Mouse (Mus musculus): ENCODE measurements around the gene Klra1. TPM values are rescaled to one million over a fixed set of nuclear protein-coding genes. Genes with fewer than 3 reads are reported as not detected.
"Not testable (repeated sequence)": the region's sequence is repeated elsewhere in the genome, so short reads cannot be mapped to it uniquely, and the experiment has no call there.

Gene Klra1
- not detected in 2 replicates for polyA plus RNA-seq (2014; fragmentation: Nextera tagmentation; extraction: Ambion mirVana)

DNA sequence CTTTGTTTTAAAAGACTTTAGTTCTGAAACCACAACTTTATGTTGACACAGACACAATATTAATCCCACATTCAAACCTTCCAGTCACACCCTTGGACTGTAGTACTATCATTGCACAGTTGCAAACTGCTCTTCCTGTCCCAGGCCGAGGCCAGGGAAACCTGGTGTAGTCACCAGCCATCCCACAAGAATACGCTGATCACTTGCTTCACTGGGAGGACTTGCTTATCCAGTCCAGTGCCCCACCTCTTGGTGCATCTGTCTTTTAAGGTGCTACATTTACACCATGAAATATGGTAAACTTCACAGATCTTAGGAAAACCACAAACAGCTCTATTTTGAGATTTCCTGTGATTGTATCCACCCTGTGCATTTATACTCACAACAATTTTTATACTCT lies at the start of gene Klra1:
Gene Klra1, minus strand, starts transcription at position 125 of the 400 bp plus-strand sequence.
- no peaks in the 10 kb centered on the region for H3K9me3 ChIP-seq (ENCODE audit: control insufficient read depth, low read length)
- H3K9ac ChIP-seq (ENCODE audit: low read depth, low read length): no peak within 1 kb of the TSS
- H3K36me3 ChIP-seq (ENCODE audit: control insufficient read depth, insufficient read depth, low read length): no peaks in the 10 kb centered on the region
- ATAC-seq (ENCODE audit: low FRiP score, low TSS enrichment): no peak
- H3K4me3 ChIP-seq (ENCODE audit: low read length): no peak within 1 kb of the TSS
- no peaks in the 10 kb centered on the region for H3K27me3 ChIP-seq (ENCODE audit: control insufficient read depth, insufficient read depth, low read length)
- no peaks in the 10 kb centered on the region for H3K4me1 ChIP-seq (ENCODE audit: control insufficient read depth, insufficient read depth, low read length)
- H3K27ac ChIP-seq (ENCODE audit: low read depth, low read length): no peak within 1 kb of the TSS
- no peak within 1 kb of the TSS for H3K4me2 ChIP-seq (replicated peaks; ENCODE audit: low read depth, low read length)
- 82% methylated on average over 2 of the region's 2 CpGs for whole genome bisulfite sequencing

DNA sequence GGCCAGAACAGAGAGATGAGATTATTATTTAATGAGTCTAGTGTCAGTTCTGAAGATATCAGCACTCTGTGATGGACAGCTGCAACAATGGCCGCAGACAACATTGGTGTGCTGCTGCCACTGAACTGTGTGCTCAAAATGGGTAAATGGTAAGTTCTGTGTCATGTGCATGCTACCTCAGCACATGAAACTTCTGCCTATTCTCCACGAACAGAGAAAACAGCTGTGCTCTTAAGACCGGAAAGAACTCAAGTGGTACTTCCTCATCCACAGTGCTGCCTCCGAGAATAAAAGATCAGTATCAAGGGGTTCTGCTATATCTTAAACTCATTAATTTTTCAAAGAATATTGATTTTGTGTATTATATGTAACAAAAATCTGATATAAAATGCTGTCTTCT lies 42.8 kb upstream of the Klra1 start:
- no peak overlapping the region for H3K4me3 ChIP-seq (ENCODE audit: low read length)
- no peak overlapping the region for H3K4me2 ChIP-seq (replicated peaks; ENCODE audit: low read depth, low read length)
- no peaks in the 10 kb centered on the region for H3K27me3 ChIP-seq (ENCODE audit: control insufficient read depth, insufficient read depth, low read length)
- no peaks in the 10 kb centered on the region for H3K36me3 ChIP-seq (ENCODE audit: control insufficient read depth, insufficient read depth, low read length)
- H3K27ac ChIP-seq (ENCODE audit: low read depth, low read length): no peak overlapping the region
- no peaks in the 10 kb centered on the region; the same call in 1 of the 2 replicates for H3K9me3 ChIP-seq (ENCODE audit: control insufficient read depth, low read length)
- no peak for ATAC-seq (ENCODE audit: low FRiP score, low TSS enrichment)
- WGBS: 91% methylated on average over 4 of the region's 4 CpGs
- H3K9ac ChIP-seq (ENCODE audit: low read depth, low read length): no peak overlapping the region
- H3K4me1 ChIP-seq (ENCODE audit: control insufficient read depth, insufficient read depth, low read length): no peaks in the 10 kb centered on the region

DNA sequence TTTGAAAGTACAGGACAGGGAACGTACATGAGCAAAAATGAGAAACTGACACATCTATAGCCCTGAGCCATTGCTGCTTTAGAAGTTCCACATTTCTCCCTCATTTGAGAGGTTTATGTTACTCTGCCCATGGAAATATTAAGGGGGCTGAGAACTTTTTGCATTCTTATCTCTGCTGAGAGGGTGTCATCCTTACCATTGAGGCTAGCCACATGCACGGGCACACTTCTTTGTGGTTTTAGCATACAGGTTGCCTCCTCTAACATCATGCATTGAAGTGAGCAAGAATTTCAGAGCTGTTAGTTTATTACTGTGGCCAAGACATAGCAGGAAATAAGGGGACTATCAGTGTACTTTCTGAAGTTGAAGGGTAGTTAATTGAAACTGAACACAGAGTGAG lies 32.5 kb upstream of the Klra1 start:
- ATAC-seq (ENCODE audit: low FRiP score, low TSS enrichment): no peak
- Histone ChIP-seq H3K4me1 (ENCODE audit: control insufficient read depth, insufficient read depth, low read length) (no peaks in the 10 kb centered on the region), H3K4me2 (replicated peaks; ENCODE audit: low read depth, low read length) (no peak overlapping the region), H3K9me3 (ENCODE audit: control insufficient read depth, low read length) (no peaks in the 10 kb centered on the region; the same call in 1 of the 2 replicates), H3K36me3 (ENCODE audit: control insufficient read depth, insufficient read depth, low read length) (no peaks in the 10 kb centered on the region), H3K27me3 (ENCODE audit: control insufficient read depth, insufficient read depth, low read length) (no peaks in the 10 kb centered on the region), H3K4me3 (ENCODE audit: low read length) (no peak overlapping the region), H3K27ac (ENCODE audit: low read depth, low read length) (no peak overlapping the region), H3K9ac (ENCODE audit: low read depth, low read length) (no peak overlapping the region)
- 86% methylated on average over 2 of the region's 2 CpGs for WGBS

DNA sequence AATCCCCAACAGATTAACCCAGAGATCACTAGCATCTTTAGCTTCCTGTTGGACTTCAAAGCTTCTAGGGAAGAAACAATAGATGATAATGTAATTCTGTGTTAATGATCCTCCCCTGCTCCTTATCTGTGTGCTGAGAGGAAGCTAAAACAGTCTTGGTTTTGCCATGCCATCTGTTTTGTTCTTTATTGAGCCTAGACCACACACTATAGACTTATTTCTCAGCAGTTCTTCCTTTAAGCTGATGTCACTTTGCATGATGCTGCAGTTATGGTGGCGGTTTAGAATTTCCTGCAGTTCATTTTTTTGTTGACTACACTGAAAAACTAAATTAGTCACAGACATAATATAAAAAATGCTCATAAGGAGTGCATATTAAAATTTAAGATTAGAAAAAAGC lies 18.2 kb upstream of the Klra1 start:
- no peaks in the 10 kb centered on the region for H3K27me3 ChIP-seq (ENCODE audit: control insufficient read depth, insufficient read depth, low read length)
- no peak overlapping the region for H3K9ac ChIP-seq (ENCODE audit: low read depth, low read length)
- no peaks in the 10 kb centered on the region for H3K4me1 ChIP-seq (ENCODE audit: control insufficient read depth, insufficient read depth, low read length)
- ATAC-seq (ENCODE audit: low FRiP score, low TSS enrichment): no peak
- H3K4me2 ChIP-seq (replicated peaks; ENCODE audit: low read depth, low read length): no peak overlapping the region
- no peaks in the 10 kb centered on the region for H3K36me3 ChIP-seq (ENCODE audit: control insufficient read depth, insufficient read depth, low read length)
- no peak overlapping the region for H3K27ac ChIP-seq (ENCODE audit: low read depth, low read length)
- H3K4me3 ChIP-seq (ENCODE audit: low read length): no peak overlapping the region
- 78% methylated on average over 1 of the region's 1 CpGs for WGBS
- H3K9me3 ChIP-seq (ENCODE audit: control insufficient read depth, low read length): peaks cover 18% of the 10 kb centered on the region

DNA sequence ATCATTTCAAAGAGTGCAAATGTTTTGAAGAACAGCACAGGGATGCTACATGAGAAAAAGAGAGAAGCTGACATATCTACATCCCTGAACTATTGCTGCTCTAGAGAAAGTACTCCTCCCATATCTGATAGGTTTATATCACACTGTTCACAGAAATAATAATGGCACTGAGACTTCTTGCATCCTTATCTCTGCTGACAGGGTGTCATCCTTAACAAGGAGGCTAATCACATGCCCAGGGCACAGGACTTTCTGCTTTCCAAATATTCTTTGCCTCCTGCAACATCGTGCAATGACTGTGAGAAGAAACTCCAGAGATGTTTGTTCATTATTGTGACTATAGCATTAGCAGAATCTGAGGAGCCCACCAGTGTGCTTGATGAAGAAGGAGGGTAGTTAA lies 871 bp downstream of the Klra1 start:
- Histone ChIP-seq H3K36me3 (ENCODE audit: control insufficient read depth, insufficient read depth, low read length) (no peaks in the 10 kb centered on the region), H3K9me3 (ENCODE audit: control insufficient read depth, low read length) (no peaks in the 10 kb centered on the region), H3K4me2 (replicated peaks; ENCODE audit: low read depth, low read length) (no peak overlapping the region), H3K27me3 (ENCODE audit: control insufficient read depth, insufficient read depth, low read length) (no peaks in the 10 kb centered on the region), H3K4me1 (ENCODE audit: control insufficient read depth, insufficient read depth, low read length) (no peaks in the 10 kb centered on the region), H3K27ac (ENCODE audit: low read depth, low read length) (no peak overlapping the region), H3K9ac (ENCODE audit: low read depth, low read length) (no peak overlapping the region), H3K4me3 (ENCODE audit: low read length) (no peak overlapping the region)
- no peak for ATAC-seq (ENCODE audit: low FRiP score, low TSS enrichment)
- WGBS: 66% methylated on average over 1 of the region's 1 CpGs

DNA sequence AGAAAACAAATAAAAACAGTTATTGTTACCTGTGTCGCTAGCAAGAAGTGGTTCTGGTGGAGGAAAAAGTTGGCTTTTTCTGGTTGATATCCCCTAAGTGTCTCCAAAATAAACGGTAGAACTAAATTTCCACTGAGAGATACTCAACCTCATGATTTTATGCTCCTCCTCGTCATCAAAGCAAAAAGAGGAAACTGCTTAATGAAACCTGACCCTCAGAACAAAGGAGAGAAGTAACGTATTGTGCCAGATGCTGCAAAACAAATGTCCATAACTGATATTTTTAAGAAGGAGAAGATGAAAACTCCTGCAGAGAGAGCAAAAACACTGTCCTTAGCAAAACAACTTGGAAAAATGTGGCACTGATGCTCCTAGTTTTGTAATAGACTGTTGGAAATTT lies 4.3 kb downstream of the Klra1 start:
- H3K4me1 ChIP-seq (ENCODE audit: control insufficient read depth, insufficient read depth, low read length): no peaks in the 10 kb centered on the region
- WGBS: 83% methylated on average over 4 of the region's 4 CpGs
- no peaks in the 10 kb centered on the region for H3K9me3 ChIP-seq (ENCODE audit: control insufficient read depth, low read length)
- no peak overlapping the region for H3K9ac ChIP-seq (ENCODE audit: low read depth, low read length)
- H3K27ac ChIP-seq (ENCODE audit: low read depth, low read length): no peak overlapping the region
- H3K36me3 ChIP-seq (ENCODE audit: control insufficient read depth, insufficient read depth, low read length): no peaks in the 10 kb centered on the region
- H3K4me3 ChIP-seq (ENCODE audit: low read length): no peak overlapping the region
- H3K4me2 ChIP-seq (replicated peaks; ENCODE audit: low read depth, low read length): no peak overlapping the region
- no peaks in the 10 kb centered on the region for H3K27me3 ChIP-seq (ENCODE audit: control insufficient read depth, insufficient read depth, low read length)
- ATAC-seq (ENCODE audit: low FRiP score, low TSS enrichment): no peak

DNA sequence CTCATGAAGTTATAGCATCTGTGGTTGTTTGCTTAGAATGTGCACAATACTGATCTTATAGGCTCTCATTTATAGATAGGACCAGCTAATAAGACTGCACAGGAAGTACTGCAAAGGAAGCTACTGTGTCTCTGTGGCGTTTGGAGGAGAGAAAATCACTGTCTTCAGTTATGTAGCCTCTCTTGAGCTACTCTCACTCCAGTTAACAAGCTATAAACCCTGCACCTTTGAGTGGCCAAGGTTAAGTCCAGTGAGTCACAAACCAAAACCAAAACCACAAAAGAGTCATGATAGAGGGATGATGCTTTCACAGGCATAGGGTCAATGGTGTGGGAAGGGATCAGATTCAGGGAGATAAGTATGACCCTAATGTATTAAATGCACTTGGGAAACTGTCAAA lies 41.3 kb downstream of the Klra1 start:
- H3K27me3 ChIP-seq (ENCODE audit: control insufficient read depth, insufficient read depth, low read length); H3K9ac ChIP-seq (ENCODE audit: low read depth, low read length); H3K36me3 ChIP-seq (ENCODE audit: control insufficient read depth, insufficient read depth, low read length); H3K4me2 ChIP-seq (replicated peaks; ENCODE audit: low read depth, low read length); H3K4me1 ChIP-seq (ENCODE audit: control insufficient read depth, insufficient read depth, low read length); H3K4me3 ChIP-seq (ENCODE audit: low read length); H3K9me3 ChIP-seq (ENCODE audit: control insufficient read depth, low read length); ATAC-seq (ENCODE audit: low FRiP score, low TSS enrichment); H3K27ac ChIP-seq (ENCODE audit: low read depth, low read length): not testable (repeated sequence)
- WGBS: 44% methylated on average over 1 of the region's 1 CpGs

DNA sequence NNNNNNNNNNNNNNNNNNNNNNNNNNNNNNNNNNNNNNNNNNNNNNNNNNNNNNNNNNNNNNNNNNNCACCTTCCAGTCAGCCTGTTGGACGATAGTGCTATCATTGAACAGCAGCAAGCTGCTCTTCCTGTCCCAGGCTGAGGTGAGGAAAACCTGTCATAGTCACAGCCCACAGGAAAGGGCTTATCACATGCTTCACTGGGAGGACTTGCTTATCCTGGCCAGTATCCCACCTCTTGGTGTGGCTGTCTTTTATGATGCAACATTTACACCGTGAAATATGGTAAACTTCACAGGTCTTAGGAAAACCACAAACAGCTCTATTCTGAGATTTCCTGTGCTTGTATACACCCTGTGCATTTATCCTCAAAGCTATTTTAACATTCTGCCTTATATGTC lies 44.7 kb downstream of the Klra1 start:
- WGBS: 89% methylated on average over 2 of the region's 2 CpGs
- not testable (repeated sequence) for H3K36me3 ChIP-seq (ENCODE audit: control insufficient read depth, insufficient read depth, low read length); H3K9ac ChIP-seq (ENCODE audit: low read depth, low read length); H3K4me1 ChIP-seq (ENCODE audit: control insufficient read depth, insufficient read depth, low read length); H3K4me2 ChIP-seq (replicated peaks; ENCODE audit: low read depth, low read length); H3K27ac ChIP-seq (ENCODE audit: low read depth, low read length); H3K27me3 ChIP-seq (ENCODE audit: control insufficient read depth, insufficient read depth, low read length); H3K9me3 ChIP-seq (ENCODE audit: control insufficient read depth, low read length); H3K4me3 ChIP-seq (ENCODE audit: low read length); ATAC-seq (ENCODE audit: low FRiP score, low TSS enrichment)

DNA sequence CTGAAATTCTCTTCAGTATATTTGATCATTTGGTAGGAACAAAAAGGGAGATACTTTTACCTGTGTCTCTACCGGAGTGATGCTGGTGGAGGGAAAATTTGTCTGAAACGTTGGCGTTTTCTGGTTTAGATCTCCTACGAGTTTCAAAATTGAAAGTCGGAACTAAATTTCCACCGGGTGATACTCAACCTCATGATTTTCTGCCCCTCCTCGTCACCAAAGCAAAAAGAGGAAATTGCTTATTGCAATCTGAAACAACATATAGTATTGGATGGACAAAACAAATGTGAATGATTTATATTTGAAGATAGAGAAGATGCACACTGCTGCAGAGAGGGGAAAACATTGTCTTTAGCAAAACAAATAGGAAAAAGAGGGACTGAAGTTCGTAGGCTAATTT lies 49.3 kb downstream of the Klra1 start, which contains the start of gene Klra3:
Gene Klra3, minus strand, starts transcription at position 164 of the 400 bp plus-strand sequence.
- Histone ChIP-seq H3K4me1 (ENCODE audit: control insufficient read depth, insufficient read depth, low read length) (no peaks in the 10 kb centered on the region), H3K36me3 (ENCODE audit: control insufficient read depth, insufficient read depth, low read length) (no peaks in the 10 kb centered on the region), H3K9ac (ENCODE audit: low read depth, low read length) (no peak within 1 kb of the TSS), H3K27ac (ENCODE audit: low read depth, low read length) (no peak within 1 kb of the TSS), H3K4me3 (ENCODE audit: low read length) (no peak within 1 kb of the TSS), H3K27me3 (ENCODE audit: control insufficient read depth, insufficient read depth, low read length) (no peaks in the 10 kb centered on the region), H3K9me3 (ENCODE audit: control insufficient read depth, low read length) (0 out of 2 replicates have a peak, but pooled peaks cover 6% of the 10 kb centered on the region), H3K4me2 (replicated peaks; ENCODE audit: low read depth, low read length) (no peak within 1 kb of the TSS)
- 85% methylated on average over 8 of the region's 8 CpGs for WGBS
- no peak for ATAC-seq (ENCODE audit: low FRiP score, low TSS enrichment)
